Mouse (Mus musculus): Measurements from ENCODE around the gene Rasd2. TPM values are rescaled to one million over a fixed set of nuclear protein-coding genes. Genes with fewer than 3 reads are reported as not detected.

Gene Rasd2
- polyA plus RNA-seq, 1 experiment, result not detected

DNA sequence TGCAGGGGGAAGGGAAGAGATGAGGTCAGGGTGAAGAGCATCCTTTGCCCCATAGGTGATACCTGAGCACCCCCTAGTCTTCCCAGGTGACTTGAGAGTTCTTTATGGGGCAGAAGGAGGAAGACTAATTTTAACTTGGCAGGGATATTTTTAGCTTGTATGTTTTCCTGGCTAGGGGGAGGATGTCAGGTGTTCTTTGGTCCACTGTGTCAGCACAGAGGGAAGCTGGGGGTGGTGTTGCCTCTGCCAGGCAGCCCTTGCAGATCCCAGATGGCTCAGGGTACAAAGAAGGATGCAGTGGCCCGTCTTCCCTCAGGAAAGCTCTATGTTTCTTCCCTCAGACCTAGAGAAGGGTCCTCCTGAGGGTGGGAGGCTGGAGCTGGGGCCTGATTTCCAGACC lies 13.8 kb upstream of the Rasd2 start:
- Histone ChIP-seq H3K9me3 (ENCODE audit: control insufficient read depth, low read length) (no peaks in the 10 kb centered on the region), H3K36me3 (ENCODE audit: control insufficient read depth) (no peaks in the 10 kb centered on the region), H3K4me3 (replicated peaks) (no peak overlapping the region), H3K27me3 (ENCODE audit: control insufficient read depth) (no peaks in the 10 kb centered on the region), H3K4me1 (ENCODE audit: control insufficient read depth) (no peaks in the 10 kb centered on the region)
- TF ChIP-seq TAL1 (IDR thresholded peaks at IDR 0.05; ENCODE audit: low read length) (no peak), GATA1 (IDR thresholded peaks at IDR 0.05; ENCODE audit: low read length) (no peak)

DNA sequence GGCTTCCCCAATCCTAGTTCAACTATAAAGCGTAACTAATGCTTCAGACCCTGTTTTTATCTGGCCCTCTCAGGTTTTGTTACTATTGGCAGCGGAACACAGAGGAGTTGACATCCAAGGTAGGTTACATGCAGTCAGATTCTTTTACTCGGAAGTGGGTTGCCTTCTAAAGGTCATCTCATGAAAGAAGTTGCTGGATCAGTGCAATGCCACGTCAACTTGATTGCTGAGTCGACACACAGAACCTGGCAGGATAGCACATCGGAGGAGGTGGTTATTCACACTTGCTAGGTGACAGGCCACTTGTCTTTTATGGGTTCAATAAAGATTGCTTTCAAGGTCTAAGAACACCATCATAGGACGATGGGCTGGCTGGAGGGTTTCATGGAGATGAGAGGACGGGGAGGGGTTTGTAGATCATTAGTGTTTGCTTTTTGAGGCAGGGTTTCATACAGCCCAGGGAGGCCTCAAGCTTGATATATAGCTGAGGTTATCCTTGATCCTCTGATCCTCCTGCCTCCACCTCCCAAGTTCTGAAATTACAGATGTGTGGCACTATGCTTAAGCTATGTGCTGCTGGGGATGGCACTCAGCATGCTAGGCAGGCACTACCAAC lies 11.6 kb upstream of the Rasd2 start:
- Histone ChIP-seq H3K36me3 (ENCODE audit: control insufficient read depth) (no peaks in the 10 kb centered on the region), H3K4me1 (ENCODE audit: control insufficient read depth) (no peaks in the 10 kb centered on the region), H3K9me3 (ENCODE audit: control insufficient read depth, low read length) (no peaks in the 10 kb centered on the region), H3K4me3 (replicated peaks) (no peak overlapping the region), H3K27me3 (ENCODE audit: control insufficient read depth) (no peaks in the 10 kb centered on the region)
- TF ChIP-seq GATA1 (IDR thresholded peaks at IDR 0.05; ENCODE audit: low read length) (no peak), TAL1 (IDR thresholded peaks at IDR 0.05; ENCODE audit: low read length) (no peak)

DNA sequence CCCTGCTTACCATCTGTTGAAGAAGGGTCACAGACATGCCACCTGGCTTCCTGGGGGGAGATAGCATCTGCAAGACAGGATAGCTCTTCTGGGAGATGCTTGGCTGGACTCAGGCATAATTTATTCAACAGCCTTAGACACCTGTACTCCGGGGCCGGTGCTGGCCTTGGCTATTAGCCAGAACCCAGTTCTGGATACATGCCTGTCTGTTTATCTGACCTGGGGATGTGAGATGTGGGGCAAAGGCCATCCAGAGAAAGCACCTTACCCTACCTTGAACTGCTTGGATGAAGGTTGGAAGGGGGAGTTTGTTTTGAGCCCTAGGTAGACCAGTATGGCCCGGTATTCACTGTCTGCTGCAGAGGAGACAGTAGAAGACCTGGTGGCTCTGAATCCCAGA lies 10.8 kb upstream of the Rasd2 start:
- no peaks in the 10 kb centered on the region for H3K4me1 ChIP-seq (ENCODE audit: control insufficient read depth)
- H3K36me3 ChIP-seq (ENCODE audit: control insufficient read depth), result no peaks in the 10 kb centered on the region
- TF ChIP-seq TAL1 (IDR thresholded peaks at IDR 0.05; ENCODE audit: low read length), result no peak
- TF ChIP-seq GATA1 (IDR thresholded peaks at IDR 0.05; ENCODE audit: low read length), result no peak
- H3K27me3 ChIP-seq (ENCODE audit: control insufficient read depth), result no peaks in the 10 kb centered on the region
- no peak overlapping the region for H3K4me3 ChIP-seq (replicated peaks)
- no peaks in the 10 kb centered on the region for H3K9me3 ChIP-seq (ENCODE audit: control insufficient read depth, low read length)

DNA sequence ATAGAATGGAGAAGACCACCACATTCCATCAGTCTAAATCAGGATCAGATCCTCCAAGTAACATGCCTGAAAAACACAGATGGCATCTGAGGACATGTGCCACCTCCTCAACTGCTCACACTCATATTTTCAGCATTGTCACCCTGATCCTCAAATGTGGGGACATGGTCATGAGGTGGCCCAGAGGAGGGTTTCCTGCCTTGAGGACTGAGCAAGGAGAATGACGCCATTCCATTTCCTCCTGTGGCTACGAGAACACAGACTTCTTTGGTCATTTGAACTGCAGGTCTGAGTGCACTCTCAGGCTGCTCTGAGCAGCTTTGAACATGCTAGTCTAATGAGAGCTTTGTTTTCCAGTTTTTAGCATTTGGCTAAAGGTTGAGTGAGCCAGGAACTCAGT lies 10.3 kb upstream of the Rasd2 start:
- Histone ChIP-seq H3K4me3 (replicated peaks) (no peak overlapping the region), H3K4me1 (ENCODE audit: control insufficient read depth) (no peaks in the 10 kb centered on the region), H3K36me3 (ENCODE audit: control insufficient read depth) (no peaks in the 10 kb centered on the region), H3K9me3 (ENCODE audit: control insufficient read depth, low read length) (no peaks in the 10 kb centered on the region), H3K27me3 (ENCODE audit: control insufficient read depth) (no peaks in the 10 kb centered on the region)
- TF ChIP-seq TAL1 (IDR thresholded peaks at IDR 0.05; ENCODE audit: low read length) (no peak), GATA1 (IDR thresholded peaks at IDR 0.05; ENCODE audit: low read length) (no peak)

DNA sequence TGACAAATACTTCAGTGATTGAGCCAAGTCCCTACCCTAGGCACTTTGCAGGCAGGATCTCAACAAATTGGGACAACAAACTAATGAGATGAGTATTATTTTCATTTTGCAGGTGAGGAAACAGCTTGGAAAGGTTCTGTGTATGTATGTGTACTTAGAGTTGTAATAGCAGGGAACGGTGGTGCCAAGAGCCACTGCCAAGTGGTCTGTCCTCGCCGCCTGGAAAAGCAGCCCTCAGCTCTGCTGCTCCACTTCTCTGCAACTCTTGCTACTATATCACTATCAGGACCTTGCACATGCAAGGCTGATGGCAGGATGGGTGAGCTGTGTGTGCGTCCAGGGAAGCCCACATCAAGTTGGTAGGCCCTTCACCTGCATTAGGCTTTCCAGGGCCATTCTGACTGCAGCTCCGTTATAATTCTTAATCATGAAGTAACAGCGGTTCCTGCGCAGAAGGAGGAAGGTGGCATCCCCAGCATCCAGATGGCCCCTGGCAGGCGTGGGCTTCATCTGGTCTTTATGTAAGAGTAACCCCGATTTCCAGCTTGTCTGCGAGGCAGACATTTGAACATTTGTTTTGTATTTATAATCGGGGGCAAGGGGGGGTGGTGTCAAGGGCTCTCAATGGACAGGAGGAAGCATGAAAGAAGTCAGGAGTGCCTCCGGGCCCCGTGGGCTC lies 9.4 kb upstream of the Rasd2 start:
- no peaks in the 10 kb centered on the region for H3K9me3 ChIP-seq (ENCODE audit: control insufficient read depth, low read length)

DNA sequence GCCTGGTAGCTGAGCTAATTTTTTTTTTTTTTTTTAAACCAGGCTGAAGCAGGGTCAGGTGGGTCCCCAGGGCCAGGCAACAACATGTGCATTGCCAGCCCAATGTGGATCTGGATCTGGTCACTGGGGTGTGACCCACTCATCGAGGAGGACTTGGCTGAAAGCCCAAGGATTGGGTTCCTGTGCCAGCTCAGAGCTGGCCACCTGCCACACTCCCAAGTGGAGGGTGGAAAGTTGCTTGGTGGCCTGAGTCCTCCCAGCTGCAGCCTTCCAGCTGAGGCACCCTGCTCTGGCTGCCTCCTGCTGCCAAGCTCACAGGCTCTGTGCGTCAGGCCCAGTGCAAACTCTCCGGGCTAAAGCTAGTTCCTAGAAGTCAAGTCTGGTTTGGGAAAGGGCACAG lies 2.3 kb upstream of the Rasd2 start:
- Histone ChIP-seq H3K27me3 (ENCODE audit: control insufficient read depth) (peaks cover 61% of the 10 kb centered on the region), H3K4me3 (replicated peaks) (no peak overlapping the region), H3K9me3 (ENCODE audit: control insufficient read depth, low read length) (no peaks in the 10 kb centered on the region; the same call in 1 of the 2 replicates), H3K36me3 (ENCODE audit: control insufficient read depth) (no peaks in the 10 kb centered on the region), H3K4me1 (ENCODE audit: control insufficient read depth) (peaks cover 8% of the 10 kb centered on the region)
- TF ChIP-seq TAL1 (IDR thresholded peaks at IDR 0.05; ENCODE audit: low read length), result no peak
- TF ChIP-seq GATA1 (IDR thresholded peaks at IDR 0.05; ENCODE audit: low read length), result no peak

More for the DNA sequence above, 9.4 kb upstream of the Rasd2 start:
- Histone ChIP-seq H3K27me3 (ENCODE audit: control insufficient read depth) (peaks cover 4% of the 10 kb centered on the region), H3K4me1 (ENCODE audit: control insufficient read depth) (no peaks in the 10 kb centered on the region), H3K4me3 (replicated peaks) (no peak overlapping the region), H3K36me3 (ENCODE audit: control insufficient read depth) (no peaks in the 10 kb centered on the region)
- TF ChIP-seq GATA1 (IDR thresholded peaks at IDR 0.05; ENCODE audit: low read length), result no peak
- no peak for TF ChIP-seq TAL1 (IDR thresholded peaks at IDR 0.05; ENCODE audit: low read length)

DNA sequence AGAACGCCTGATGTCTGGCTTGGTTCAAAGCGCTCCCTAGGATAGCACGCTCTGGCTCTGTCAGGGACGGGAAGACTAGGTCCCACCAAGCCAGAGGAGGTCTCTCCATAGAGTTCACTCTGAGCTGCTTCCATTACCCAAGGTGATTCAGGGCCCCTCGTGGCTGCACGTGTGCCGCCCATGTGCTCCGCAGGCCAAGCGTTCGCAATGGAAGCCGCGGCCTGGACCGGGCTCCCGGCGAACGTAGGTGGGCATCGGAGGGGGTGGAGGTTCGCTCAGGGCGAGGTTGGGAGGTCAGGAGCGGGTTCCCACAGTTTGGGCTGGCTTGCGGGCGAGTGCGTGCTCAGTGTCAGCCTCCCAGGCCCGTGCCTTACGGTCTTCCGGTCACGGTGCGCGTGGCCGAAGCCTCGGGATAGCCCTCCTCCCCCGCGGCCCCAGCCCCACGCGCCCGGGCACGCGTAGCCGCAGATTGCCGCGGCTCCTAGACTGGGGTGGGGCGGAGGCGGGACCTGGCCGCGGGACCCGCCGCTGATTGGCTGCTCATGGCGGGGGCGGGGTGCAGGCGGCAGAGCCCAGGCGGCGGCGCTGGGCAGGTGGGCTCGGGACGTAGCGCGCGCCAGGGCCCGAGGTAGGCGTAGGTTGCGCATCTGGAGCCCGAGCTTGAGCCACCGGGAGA lies 975 bp upstream of the Rasd2 start:
- TF ChIP-seq GATA1 (IDR thresholded peaks at IDR 0.05; ENCODE audit: low read length), result no peak
- TF ChIP-seq TAL1 (IDR thresholded peaks at IDR 0.05; ENCODE audit: low read length), result no peak
- peaks cover 8% of the 10 kb centered on the region for H3K4me1 ChIP-seq (ENCODE audit: control insufficient read depth)
- H3K36me3 ChIP-seq (ENCODE audit: control insufficient read depth), result no peaks in the 10 kb centered on the region
- peak overlapping the region; percentile 36 for H3K4me3 ChIP-seq (replicated peaks)
- no peaks in the 10 kb centered on the region; the same call in 1 of the 2 replicates for H3K9me3 ChIP-seq (ENCODE audit: control insufficient read depth, low read length)
- peaks cover 64% of the 10 kb centered on the region for H3K27me3 ChIP-seq (ENCODE audit: control insufficient read depth)

DNA sequence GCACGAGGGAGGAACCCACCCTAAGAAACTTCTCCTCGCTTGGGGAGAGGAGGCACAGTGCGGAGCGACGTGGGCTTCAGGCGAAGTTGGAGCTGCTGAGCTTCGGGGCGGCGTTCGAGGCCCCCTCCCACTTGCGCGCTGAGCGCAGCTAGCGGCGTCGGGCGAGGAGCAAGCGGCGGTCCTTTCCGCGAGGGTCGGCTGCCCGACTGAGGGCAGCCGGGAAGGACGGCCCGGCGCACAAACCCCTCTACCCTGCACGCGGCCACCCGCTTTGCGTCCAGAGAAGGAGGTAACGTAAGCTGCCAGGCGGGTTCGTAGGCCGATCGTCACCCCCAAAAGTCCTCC lies 465 bp upstream of the Rasd2 start:
- TF ChIP-seq GATA1 (IDR thresholded peaks at IDR 0.05; ENCODE audit: low read length), result no peak
- TF ChIP-seq TAL1 (IDR thresholded peaks at IDR 0.05; ENCODE audit: low read length), result no peak
- H3K27me3 ChIP-seq (ENCODE audit: control insufficient read depth), result peaks cover 64% of the 10 kb centered on the region
- H3K9me3 ChIP-seq (ENCODE audit: control insufficient read depth, low read length), result no peaks in the 10 kb centered on the region; the same call in 1 of the 2 replicates
- peaks cover 8% of the 10 kb centered on the region for H3K4me1 ChIP-seq (ENCODE audit: control insufficient read depth)
- H3K36me3 ChIP-seq (ENCODE audit: control insufficient read depth), result no peaks in the 10 kb centered on the region
- peak overlapping the region; percentile 36 for H3K4me3 ChIP-seq (replicated peaks)

DNA sequence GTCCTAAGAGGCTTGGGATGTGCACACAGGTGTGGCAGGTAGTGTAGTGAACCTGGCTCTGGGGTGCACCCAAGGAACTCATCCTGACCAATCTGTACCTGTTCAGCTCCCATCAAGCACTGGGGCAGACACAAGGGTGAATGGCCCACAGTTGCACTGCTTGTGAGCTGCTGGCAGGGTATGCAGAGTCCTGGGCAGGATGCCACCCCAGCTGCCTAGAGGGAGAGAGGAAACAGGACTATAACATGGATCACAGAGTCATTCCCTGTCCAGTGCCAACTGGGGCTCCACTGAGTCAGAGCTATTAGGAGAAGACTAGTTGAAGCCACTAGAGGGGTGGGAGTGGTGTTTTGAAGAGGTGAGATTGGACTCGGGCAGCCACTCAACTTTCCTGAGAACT lies 1.3 kb downstream of the Rasd2 start:
- peaks cover 8% of the 10 kb centered on the region for H3K4me1 ChIP-seq (ENCODE audit: control insufficient read depth)
- no peaks in the 10 kb centered on the region for H3K36me3 ChIP-seq (ENCODE audit: control insufficient read depth)
- TF ChIP-seq TAL1 (IDR thresholded peaks at IDR 0.05; ENCODE audit: low read length) (no peak), GATA1 (IDR thresholded peaks at IDR 0.05; ENCODE audit: low read length) (no peak)
- H3K27me3 ChIP-seq (ENCODE audit: control insufficient read depth), result peaks cover 56% of the 10 kb centered on the region
- H3K9me3 ChIP-seq (ENCODE audit: control insufficient read depth, low read length), result no peaks in the 10 kb centered on the region; the same call in 1 of the 2 replicates
- no peak overlapping the region for H3K4me3 ChIP-seq (replicated peaks)
